Mouse (Mus musculus): ENCODE measurements at regions not wholly inside any gene's neighbourhood (a gene's known extent, or its start where the extent isn't known, plus 50 kb on each side); places are given as distances from the start of the nearest gene placed in this dataset.

DNA sequence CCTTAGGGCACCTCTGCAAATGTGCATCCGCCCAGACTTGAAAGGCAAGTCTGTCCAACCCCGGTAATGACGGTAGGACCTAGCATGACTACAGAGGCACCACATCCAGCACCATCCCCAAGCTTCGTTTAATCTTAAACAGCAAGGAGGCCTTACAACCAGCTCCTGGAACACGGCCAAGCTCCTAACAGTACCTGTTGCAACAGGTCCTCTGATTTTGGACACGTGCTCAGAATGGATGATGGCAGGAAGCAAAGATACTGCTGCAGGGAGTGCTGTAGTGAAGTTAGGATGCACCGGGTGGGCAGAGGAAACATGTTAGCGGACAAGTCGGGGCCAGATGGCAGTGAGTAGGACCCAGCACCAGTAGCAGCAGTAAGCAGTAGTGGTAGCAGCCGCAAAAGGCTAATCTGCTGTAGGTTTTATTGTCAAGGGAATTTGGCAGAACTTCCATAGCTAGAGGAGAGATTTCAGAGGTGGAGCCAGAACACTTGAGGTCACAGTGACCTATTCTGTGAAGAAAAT lies 2813.5 kb upstream of the Gm7489 start:
- TF ChIP-seq CTCF (IDR thresholded peaks at IDR 0.05; ENCODE audit: low read depth, low read length), result no peak
- no peak for TF ChIP-seq GATA2 (IDR thresholded peaks at IDR 0.05; ENCODE audit: borderline replicate concordance, low read depth, low read length)
- TF ChIP-seq POLR2AphosphoS5 (IDR thresholded peaks at IDR 0.05; ENCODE audit: insufficient replicate concordance, low read depth, low read length), result no peak
